Mouse (Mus musculus) MEL (cell line): ENCODE measurements around the gene Utrn. TPM values are rescaled to one million over a fixed set of nuclear protein-coding genes. Genes with fewer than 3 reads are reported as not detected.

ENCODE experiments used
- DNase-seq: peaks from one replicate; pipeline ENCODE4 v3.0.0; 2011; ENCODE audit warnings: low read depth, low spot score
- H3K27ac ChIP-seq: 2 replicates; pipeline ENCODE4 v1.5.1; 2012; ENCODE audit warnings: low read depth, mild to moderate bottlenecking, control low read depth, low read length, moderate library complexity; ENCODE audit not compliant: control insufficient read depth
- H3K27me3 ChIP-seq, 2 experiments: fragments of 150-350 bp in 1 of 2; sonication (generic) in 1 of 2; 2 replicates each; pipeline ENCODE4 v1.6.1; 2012; ENCODE audit warnings: low read length in 2 of 2, mild to moderate bottlenecking in 2 of 2, improper control_type of control experiment in 1 of 2, moderate library complexity in 1 of 2; ENCODE audit not compliant: insufficient read depth in 2 of 2, control insufficient read depth in 1 of 2
- H3K36me3 ChIP-seq, 2 experiments: 2 replicates each; pipeline ENCODE4 v1.6.1; 2012 to 2014; ENCODE audit warnings: low read length in 2 of 2, improper control_type of control experiment in 1 of 2, inconsistent platforms in 1 of 2, mild to moderate bottlenecking in 1 of 2; ENCODE audit not compliant: insufficient read depth in 2 of 2, control insufficient read depth in 1 of 2
- H3K4me1 ChIP-seq, 2 experiments: fragments of 150-350 bp in 1 of 2; sonication (generic) in 1 of 2; 2 replicates each; pipeline ENCODE4 v1.6.1; 2012; ENCODE audit warnings: low read length in 2 of 2, improper control_type of control experiment in 1 of 2, mild to moderate bottlenecking in 1 of 2; ENCODE audit not compliant: insufficient read depth in 2 of 2, control insufficient read depth in 1 of 2
- H3K4me3 ChIP-seq, 2 experiments: fragments of 150-350 bp in 1 of 2; sonication (generic) in 1 of 2; 2 replicates each; pipeline ENCODE4 v1.5.1; 2012; ENCODE audit warnings: low read depth in 2 of 2, low read length in 2 of 2, mild to moderate bottlenecking in 2 of 2, moderate library complexity in 2 of 2, control low read depth in 1 of 2, improper control_type of control experiment in 1 of 2; ENCODE audit not compliant: control insufficient read depth in 1 of 2, insufficient read depth in 1 of 2
- H3K79me2 ChIP-seq: 2 replicates; pipeline ENCODE4 v1.6.1; 2012; ENCODE audit warnings: mild to moderate bottlenecking, low read length, moderate library complexity; ENCODE audit not compliant: control insufficient read depth, poor library complexity, insufficient read depth
- H3K9ac ChIP-seq: 2 replicates; pipeline ENCODE4 v1.6.1; 2012; ENCODE audit warnings: low read depth, mild to moderate bottlenecking, control low read depth, low read length, moderate library complexity; ENCODE audit not compliant: control insufficient read depth, poor library complexity, severe bottlenecking
- H3K9me3 ChIP-seq: fragments of 150-350 bp; sonication (generic); replicated peaks from 2 replicates; pipeline ENCODE4 v1.6.1; 2012; ENCODE audit warnings: mild to moderate bottlenecking, low read length, improper control_type of control experiment, moderate library complexity; ENCODE audit not compliant: insufficient read depth
- BHLHE40 ChIP-seq: IDR thresholded peaks from 2 replicates; pipeline ENCODE4 v1.6.1; 2012; ENCODE audit warnings: low read depth, mild to moderate bottlenecking, inconsistent platforms, low read length, improper control_type of control experiment, borderline replicate concordance
- CTCF ChIP-seq, 3 experiments: IDR thresholded peaks in 2 of 3; conservative IDR thresholded peaks in 1 of 3; 2 replicates each; pipeline ENCODE4 v1.5.1; 2011 to 2012; ENCODE audit warnings: low read length in 3 of 3, low read depth in 2 of 3, mild to moderate bottlenecking in 2 of 3, improper control_type of control experiment in 1 of 3, inconsistent platforms in 1 of 3, mixed read lengths in 1 of 3, moderate library complexity in 1 of 3; ENCODE audit not compliant: control insufficient read depth in 1 of 3, insufficient read depth in 1 of 3, poor library complexity in 1 of 3, severe bottlenecking in 1 of 3
- ELF1 ChIP-seq: IDR thresholded peaks from 2 replicates; pipeline ENCODE4 v1.6.1; 2014; ENCODE audit warnings: low read depth, mild to moderate bottlenecking, inconsistent platforms, low read length, improper control_type of control experiment, moderate library complexity
- EP300 ChIP-seq, 2 experiments: IDR thresholded peaks; 2 replicates each; pipeline ENCODE4 v1.6.1; 2011; ENCODE audit warnings: improper control_type of control experiment in 2 of 2, low read length in 2 of 2, low read depth in 1 of 2, mild to moderate bottlenecking in 1 of 2
- GABPA ChIP-seq: IDR thresholded peaks from 2 replicates; pipeline ENCODE4 v1.6.1; 2012; ENCODE audit warnings: low read depth, mild to moderate bottlenecking, inconsistent platforms, low read length, improper control_type of control experiment, moderate library complexity
- HCFC1 ChIP-seq: IDR thresholded peaks from 2 replicates; pipeline ENCODE4 v1.6.1; 2012; ENCODE audit warnings: low read depth, mild to moderate bottlenecking, inconsistent platforms, low read length, improper control_type of control experiment, moderate library complexity
- MAFK ChIP-seq: IDR thresholded peaks from 2 replicates; pipeline ENCODE4 v1.6.1; 2011; ENCODE audit warnings: low read depth, mild to moderate bottlenecking, low read length, improper control_type of control experiment, borderline replicate concordance
- MAX ChIP-seq: IDR thresholded peaks from 2 replicates; pipeline ENCODE4 v1.6.1; 2011; ENCODE audit warnings: low read length, improper control_type of control experiment
- MAZ ChIP-seq: IDR thresholded peaks from 2 replicates; pipeline ENCODE4 v1.6.1; 2012; ENCODE audit warnings: low read depth, mild to moderate bottlenecking, inconsistent platforms, low read length, improper control_type of control experiment
- MEF2A ChIP-seq: IDR thresholded peaks from 2 replicates; pipeline ENCODE4 v1.6.1; 2014; ENCODE audit warnings: low read depth, mild to moderate bottlenecking, inconsistent platforms, low read length, improper control_type of control experiment; ENCODE audit not compliant: poor library complexity, insufficient replicate concordance, severe bottlenecking; ENCODE audit errors: extremely low read depth
- MXI1 ChIP-seq: IDR thresholded peaks from 2 replicates; pipeline ENCODE4 v1.6.1; 2011; ENCODE audit warnings: mild to moderate bottlenecking, low read depth, low read length, improper control_type of control experiment
- MYB ChIP-seq: IDR thresholded peaks from 2 replicates; pipeline ENCODE4 v1.6.1; 2011; ENCODE audit warnings: mild to moderate bottlenecking, low read depth, low read length, improper control_type of control experiment
- NELFE ChIP-seq: IDR thresholded peaks from 2 replicates; pipeline ENCODE4 v1.6.1; 2011; ENCODE audit warnings: low read depth, low read length, improper control_type of control experiment
- NRF1 ChIP-seq: IDR thresholded peaks from 2 replicates; pipeline ENCODE4 v1.6.1; 2014; ENCODE audit warnings: low read depth, mild to moderate bottlenecking, inconsistent platforms, low read length, improper control_type of control experiment, moderate library complexity; ENCODE audit not compliant: poor library complexity, insufficient read depth, severe bottlenecking
- POLR2AphosphoS2 ChIP-seq: IDR thresholded peaks from 2 replicates; pipeline ENCODE4 v1.6.1; 2011; ENCODE audit warnings: low read length, improper control_type of control experiment
- RAD21 ChIP-seq: IDR thresholded peaks from 2 replicates; pipeline ENCODE4 v1.6.1; 2011; ENCODE audit warnings: mild to moderate bottlenecking, low read depth, low read length, improper control_type of control experiment
- SMC3 ChIP-seq: IDR thresholded peaks from 2 replicates; pipeline ENCODE4 v1.6.1; 2011; ENCODE audit warnings: low read depth, low read length, improper control_type of control experiment
- TAL1 ChIP-seq: IDR thresholded peaks from 2 replicates; pipeline ENCODE4 v1.6.1; 2012; ENCODE audit warnings: mild to moderate bottlenecking, inconsistent platforms, low read length, moderate library complexity, mixed read lengths
- TCF12 ChIP-seq: IDR thresholded peaks from 2 replicates; pipeline ENCODE4 v1.6.1; 2014; ENCODE audit warnings: low read depth, mild to moderate bottlenecking, inconsistent platforms, low read length, improper control_type of control experiment, moderate library complexity
- USF1 ChIP-seq: IDR thresholded peaks from 2 replicates; pipeline ENCODE4 v1.6.1; 2014; ENCODE audit warnings: low read depth, mild to moderate bottlenecking, inconsistent platforms, low read length, improper control_type of control experiment, moderate library complexity
- USF2 ChIP-seq, 2 experiments: IDR thresholded peaks; 2 replicates each; pipeline ENCODE4 v1.6.1; 2011 to 2012; ENCODE audit warnings: improper control_type of control experiment in 2 of 2, low read length in 2 of 2, borderline replicate concordance in 1 of 2, inconsistent platforms in 1 of 2, low read depth in 1 of 2, mild to moderate bottlenecking in 1 of 2; ENCODE audit not compliant: insufficient read depth in 1 of 2
- ZC3H11A ChIP-seq: IDR thresholded peaks from 2 replicates; pipeline ENCODE4 v1.6.1; 2012; ENCODE audit warnings: low read depth, mild to moderate bottlenecking, inconsistent platforms, low read length, improper control_type of control experiment
- ZMIZ1 ChIP-seq: IDR thresholded peaks from 2 replicates; pipeline ENCODE4 v1.6.1; 2012; ENCODE audit warnings: low read depth, mild to moderate bottlenecking, inconsistent platforms, low read length, improper control_type of control experiment, moderate library complexity
- polyA plus RNA-seq, 2 experiments: library from polyadenylated mRNA; stranded (reverse) in 1 of 2; unstranded in 1 of 2; fragments of >175 nt in 1 of 2; fragments of >200 nt in 1 of 2; gene quantifications; 2 replicates each; pipeline versions ENCODE4 v1.2.1 to v1.2.4; 2012; ENCODE audit warnings: low replicate concordance in 2 of 2, low read depth in 1 of 2; ENCODE audit not compliant: insufficient read length in 2 of 2, insufficient read depth in 1 of 2, missing spikeins in 1 of 2
- total RNA-seq: library from RNA; depleted of rRNA; stranded (reverse); fragments of 300-350 nt; gene quantifications from 2 replicates; pipeline ENCODE4 v1.2.3, GENCODE M21; 2012

The Utrn gene
- total and polyA plus RNA-seq, 3 experiments = 2.3 to 4.3 TPM; not detected in 1

- H3K9me3 ChIP-seq = no peaks in the 10 kb centered on the region
- no peaks in the 10 kb centered on the region for H3K79me2 ChIP-seq
- H3K27me3 ChIP-seq = no peaks in the 10 kb centered on the region
- no peak overlapping the region for H3K9ac ChIP-seq
- no peak overlapping the region for H3K27ac ChIP-seq
- H3K4me3 ChIP-seq = no peak overlapping the region
- TF ChIP-seq USF1 (no peak), MAFK (no peak), EP300 (IDR thresholded peaks at IDR 0.05; ENCODE audit: low read depth in 1 of 2, low read length in 2 of 2) (no peak), BHLHE40 (no peak), TCF12 (no peak), NELFE (no peak), USF2 (IDR thresholded peaks at IDR 0.05; ENCODE audit: borderline replicate concordance in 1 of 2, insufficient read depth in 1 of 2, low read depth in 1 of 2, low read length in 2 of 2) (no peak), ELF1 (no peak), GABPA (no peak), MYB (no peak), ZMIZ1 (no peak), MAZ (no peak), SMC3 (no peak), POLR2AphosphoS2 (no peak), RAD21 (no peak), CTCF (IDR thresholded peaks at IDR 0.05 in 2 of 3, conservative IDR thresholded peaks at IDR 0.05 in 1 of 3; ENCODE audit: control insufficient read depth in 1 of 3, insufficient read depth in 1 of 3, low read depth in 2 of 3, low read length in 3 of 3, poor library complexity in 1 of 3, severe bottlenecking in 1 of 3) (no peak)
- no peaks in the 10 kb centered on the region for H3K36me3 ChIP-seq
- no peaks in the 10 kb centered on the region for H3K4me1 ChIP-seq
- no peak for DNase-seq
Observed at GRCm38 (mm10) chr10:12788529-12788928, 80.6 kb downstream of the Utrn start.

GRCm38 (mm10) chr10:12787965-12788364, 81.2 kb downstream of the Utrn start:
- H3K79me2 ChIP-seq = no peaks in the 10 kb centered on the region

More at GRCm38 (mm10) chr10:12787965-12788364, 81.2 kb downstream of the Utrn start:
- Histone ChIP-seq H3K9ac (no peak overlapping the region), H3K9me3 (no peaks in the 10 kb centered on the region), H3K36me3 (no peaks in the 10 kb centered on the region), H3K27ac (no peak overlapping the region), H3K27me3 (no peaks in the 10 kb centered on the region), H3K4me3 (no peak overlapping the region), H3K4me1 (no peaks in the 10 kb centered on the region)
- TF ChIP-seq ZMIZ1 (no peak), MAZ (no peak), HCFC1 (no peak), NRF1 (no peak), ZC3H11A (no peak), TAL1 (no peak), MEF2A (no peak), MAX (no peak), ELF1 (no peak), CTCF (IDR thresholded peaks at IDR 0.05 in 2 of 3, conservative IDR thresholded peaks at IDR 0.05 in 1 of 3; ENCODE audit: control insufficient read depth in 1 of 3, insufficient read depth in 1 of 3, low read depth in 2 of 3, low read length in 3 of 3, poor library complexity in 1 of 3, severe bottlenecking in 1 of 3) (no peak), MXI1 (no peak)
- no peak for DNase-seq
